Mouse (Mus musculus) kidney, adult 9 months (tissue): Measurements from ENCODE around the gene Acbd3.

ENCODE experiments used
- DNase-seq: peaks from one replicate; pipeline ENCODE4 v3.0.0; 2022

The Acbd3 gene

GRCm38 (mm10) chr1:180791821-180792480, 66.1 kb downstream of the Acbd3 start:
- DNase-seq: no peak

DNA sequence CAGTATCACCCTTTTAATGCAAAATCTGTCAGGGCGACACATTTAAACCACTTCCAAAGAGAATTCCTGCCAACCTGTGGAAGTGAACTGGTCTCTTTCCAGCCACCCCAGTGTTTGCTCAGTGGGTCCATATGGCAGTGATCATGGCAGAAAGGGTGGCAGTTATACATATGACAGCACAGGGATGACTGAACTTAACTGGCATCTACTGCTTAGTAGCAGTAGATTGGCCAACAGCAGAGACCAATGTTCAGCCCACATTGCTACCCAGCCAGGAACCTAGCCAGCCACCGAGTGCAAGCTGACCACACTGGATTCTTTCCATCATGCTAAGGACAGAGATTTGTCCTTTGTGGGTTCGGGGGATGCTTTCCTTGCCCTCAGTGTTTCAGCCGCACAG, 67.0 kb downstream of the Acbd3 start:
- no peak for DNase-seq

DNA sequence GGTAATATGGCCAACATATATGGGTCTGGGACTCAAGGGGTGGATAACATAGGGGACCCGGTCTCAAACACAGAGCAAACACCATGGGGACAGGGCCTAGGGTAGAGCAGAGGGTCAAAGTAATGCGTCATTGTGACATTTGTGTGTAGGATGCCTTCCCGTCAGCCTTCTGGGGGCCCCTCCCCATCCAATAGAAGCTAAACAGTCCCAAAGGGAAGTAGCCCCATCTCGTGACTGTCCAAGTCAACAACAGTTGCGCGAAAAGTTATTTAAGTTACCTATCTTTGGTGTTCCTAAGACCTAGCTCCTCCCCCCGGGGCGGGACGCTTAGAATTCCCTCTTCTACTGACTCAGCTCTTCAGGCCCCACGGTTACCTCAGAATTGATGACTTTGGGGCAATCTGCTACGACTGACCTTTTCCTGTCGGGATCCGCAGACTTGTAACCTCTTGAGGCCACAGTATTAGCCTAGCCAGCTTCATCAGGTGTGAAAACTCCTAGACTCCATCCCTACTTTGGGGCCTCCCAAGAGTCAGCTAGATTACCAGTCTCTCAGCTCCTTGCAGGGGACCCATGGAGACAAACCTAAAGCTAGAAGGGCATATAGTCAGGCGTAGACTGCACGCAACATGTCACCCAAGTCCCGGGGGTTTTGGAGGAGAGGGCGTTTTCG, 67.7 kb downstream of the Acbd3 start:
- DNase-seq: no peak

- DNase-seq: no peak
Measured at GRCm38 (mm10) chr1:180794170-180794569, 68.3 kb downstream of the Acbd3 start.

DNA sequence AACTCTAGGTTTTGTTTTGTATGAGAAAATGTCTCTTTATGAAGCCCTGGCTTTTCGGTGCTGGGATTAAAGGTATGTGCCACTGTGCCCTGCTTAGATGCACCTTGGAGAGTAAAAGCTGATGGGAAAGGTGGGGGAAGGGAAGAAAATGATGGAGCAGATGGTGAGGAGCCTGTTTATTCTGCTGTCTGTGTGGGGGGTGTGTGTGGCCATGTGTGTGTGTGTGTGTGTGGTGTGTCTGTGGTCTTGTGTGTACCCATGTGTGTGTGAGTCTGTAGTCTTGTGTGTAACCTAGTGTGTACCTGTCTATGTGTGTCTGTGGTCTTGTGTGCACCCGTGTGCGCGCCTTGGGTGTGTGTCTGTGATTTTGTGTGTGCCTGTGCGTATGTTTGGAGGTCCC, 72.8 kb downstream of the Acbd3 start:
- DNase-seq: no peak

GRCm38 (mm10) chr1:180799253-180799652, 73.4 kb downstream of the Acbd3 start:
- DNase-seq: no peak

GRCm38 (mm10) chr1:180800022-180800421, 74.2 kb downstream of the Acbd3 start:
- no peak for DNase-seq

DNA sequence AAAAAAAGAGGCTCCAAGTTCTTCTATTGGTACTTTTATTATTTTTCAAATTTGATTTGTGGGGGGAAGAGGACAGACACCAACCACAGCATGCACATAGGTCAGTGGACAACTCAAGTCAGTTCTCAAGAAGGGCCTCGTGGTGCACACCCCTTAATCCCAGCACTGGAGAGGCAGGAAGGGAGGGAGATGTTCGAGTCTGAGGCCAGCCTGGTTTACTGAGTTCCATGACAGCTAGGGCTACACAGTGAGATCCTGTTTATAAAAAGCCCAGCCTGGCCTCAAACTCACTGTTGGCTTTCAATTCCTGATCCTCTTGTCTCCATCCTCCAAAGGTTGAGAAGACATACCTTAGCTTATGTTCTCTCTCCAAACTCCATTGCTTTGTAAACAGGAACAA, 75.0 kb downstream of the Acbd3 start:
- DNase-seq: no peak

DNA sequence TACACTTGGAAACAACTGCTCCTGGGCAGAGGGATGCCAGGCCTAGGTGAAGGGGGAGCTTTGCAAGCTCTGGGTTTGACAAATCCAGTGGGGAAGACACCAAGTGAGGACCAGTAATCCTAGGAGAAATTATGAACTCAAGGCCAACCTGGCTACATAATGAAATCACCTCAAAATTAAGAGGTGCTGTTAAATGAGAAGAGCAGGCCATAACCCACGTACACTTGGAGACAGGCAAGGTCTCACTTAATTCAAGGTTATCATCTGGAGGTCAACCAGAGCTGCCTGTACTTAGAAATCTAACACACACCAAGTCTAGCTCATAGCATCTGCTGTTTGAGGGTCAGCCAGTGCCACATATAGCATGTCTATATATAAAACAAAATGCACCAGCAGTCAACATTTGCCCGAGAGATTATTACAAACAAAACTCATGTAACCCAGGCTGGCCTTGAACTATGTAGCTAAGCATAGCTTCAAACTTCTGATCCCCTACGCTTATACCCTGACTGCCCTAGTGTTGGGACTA, 75.7 kb downstream of the Acbd3 start:
- DNase-seq: no peak
